In genomic region chr10:99269301-99269701, GRCm38 (mm10) we compare ENCODE assay signal across 9 mouse cellular contexts. TPM values are rescaled to one million over a fixed set of nuclear protein-coding genes. Genes with fewer than 3 reads are reported as not detected.
DNase-seq lines count a peak whose midpoint lies in the region; ATAC-seq and TF ChIP-seq lines count a peak whose summit lies in the region.
"Had no signal": no experiment of that assay in that cellular context is flagged by ENCODE, and none has a peak within 500 bp of the region (broad histone marks: within the 10 kb centered on the region; RNA-seq: fewer than 3 reads in every experiment).

No protein-coding gene starts in this region.

- peaks cover 30% of the 10 kb centered on the region for H3K4me1 ChIP-seq in embryonic facial prominence, embryonic 14.5 days (ENCODE audit: control insufficient read depth, insufficient read depth, low read length)
- peaks cover 21% of the 10 kb centered on the region; the same call in 1 of the 2 replicates for H3K4me1 ChIP-seq in intestine, embryonic 15.5 days (replicated peaks)
- H3K4me1 ChIP-seq in midbrain, embryonic 16.5 days (ENCODE audit: control insufficient read depth, insufficient read depth, low read length), result peaks cover 29% of the 10 kb centered on the region

- WGBS in embryonic facial prominence, embryonic 14.5 days, result 12% methylated on average over 4 of the region's 4 CpGs
- WGBS in intestine, embryonic 15.5 days, result 47% methylated on average over 4 of the region's 4 CpGs
- WGBS in midbrain, embryonic 16.5 days, result 9% methylated on average over 4 of the region's 4 CpGs

- peak overlapping the region; percentile 67 for H3K27ac ChIP-seq in left cerebral cortex, adult 2 months
- H3K27ac ChIP-seq in embryonic facial prominence, embryonic 14.5 days (replicated peaks; ENCODE audit: low read depth, low read length), result peak overlapping the region; percentile 75
- H3K27ac ChIP-seq in intestine, embryonic 15.5 days, result peak overlapping the region; percentile 56
- peak overlapping the region; percentile 61 for H3K27ac ChIP-seq in midbrain, embryonic 16.5 days (ENCODE audit: low read length)
- H3K27ac ChIP-seq: liver, embryonic 14.5 days had no signal

- DNase-seq in left cerebral cortex, adult 2 months (ENCODE audit: extremely low spot score in 1 of 2, low spot score in 2 of 2), result no peak
- DNase-seq in left cerebral cortex, postnatal 14 days (ENCODE audit: low spot score in 2 of 2), result no peak
- DNase-seq in embryonic facial prominence, embryonic 14.5 days (ENCODE audit: low spot score), result peak; percentile 70
- no peak for DNase-seq in B cell, adult 2 months
- no peak for DNase-seq in ovary, adult 18-20 months (ENCODE audit: low spot score)

- no peaks in the 10 kb centered on the region for H3K27me3 ChIP-seq in embryonic facial prominence, embryonic 14.5 days (replicated peaks; ENCODE audit: control insufficient read depth, insufficient read depth, low read length)
- no peaks in the 10 kb centered on the region for H3K27me3 ChIP-seq in intestine, embryonic 15.5 days (replicated peaks)
- H3K27me3 ChIP-seq in midbrain, embryonic 16.5 days (ENCODE audit: control insufficient read depth, insufficient read depth, low read depth, low read length), result no peaks in the 10 kb centered on the region

- intact Hi-C loops in left cerebral cortex, adult 2 months (cut with DNase I), result loop anchor here (5.0 kb wide), 1 partner anchor 253 kb away; no protein-coding TSS in a partner anchor
- intact Hi-C loops in left cerebral cortex, postnatal 14 days (cut with DNase I), result loop anchor here (5.0 kb wide), 1 partner anchor 193 kb away; no protein-coding TSS in a partner anchor

- peak; percentile 39 for ATAC-seq in embryonic facial prominence, embryonic 14.5 days (ENCODE audit: low read depth)
- no peak for ATAC-seq in intestine, embryonic 15.5 days
- peak; percentile 5; the same call in 1 of the 2 replicates for ATAC-seq in midbrain, embryonic 16.5 days
- ATAC-seq in megakaryocyte-erythroid progenitor cell, adult 5-6 weeks (replicated peaks; ENCODE audit: low FRiP score, low TSS enrichment, poor library complexity, severe bottlenecking), result no peak

- peaks cover 6% of the 10 kb centered on the region for H3K36me3 ChIP-seq in embryonic facial prominence, embryonic 14.5 days (ENCODE audit: control insufficient read depth, insufficient read depth, low read length)
- H3K36me3 ChIP-seq in intestine, embryonic 15.5 days, result no peaks in the 10 kb centered on the region
- no peaks in the 10 kb centered on the region for H3K36me3 ChIP-seq in midbrain, embryonic 16.5 days (ENCODE audit: control insufficient read depth, insufficient read depth, low read length)

- H3K4me3 ChIP-seq in left cerebral cortex, adult 2 months, result no peak overlapping the region
- no peak overlapping the region for H3K4me3 ChIP-seq in embryonic facial prominence, embryonic 14.5 days (ENCODE audit: low read depth, low read length)
- no peak overlapping the region for H3K4me3 ChIP-seq in intestine, embryonic 15.5 days (replicated peaks)
- no peak overlapping the region for H3K4me3 ChIP-seq in midbrain, embryonic 16.5 days (ENCODE audit: low read depth, low read length)

- H3K9ac ChIP-seq in embryonic facial prominence, embryonic 14.5 days (ENCODE audit: low read depth, low read length), result 0 out of 2 replicates have a peak overlapping the region, but pooled peaks have one; percentile 20
- H3K9ac ChIP-seq in intestine, embryonic 15.5 days, result no peak overlapping the region
- H3K9ac ChIP-seq in midbrain, embryonic 16.5 days (ENCODE audit: low read depth, low read length), result peak overlapping the region; percentile 40; the same call in 1 of the 2 replicates
- H3K9ac ChIP-seq: liver, embryonic 14.5 days had no signal

- H3K9me3 ChIP-seq in embryonic facial prominence, embryonic 14.5 days (ENCODE audit: control insufficient read depth, low read length), result no peaks in the 10 kb centered on the region
- no peaks in the 10 kb centered on the region for H3K9me3 ChIP-seq in intestine, embryonic 15.5 days
- no peaks in the 10 kb centered on the region for H3K9me3 ChIP-seq in midbrain, embryonic 16.5 days (replicated peaks; ENCODE audit: control insufficient read depth, low read length, poor library complexity, severe bottlenecking)

- H3K4me2 ChIP-seq in embryonic facial prominence, embryonic 14.5 days (ENCODE audit: low read depth, low read length), result peak overlapping the region; percentile 90; the same call in 1 of the 2 replicates
- H3K4me2 ChIP-seq in intestine, embryonic 15.5 days (replicated peaks), result no peak overlapping the region; the same call in 1 of the 2 replicates
- H3K4me2 ChIP-seq in midbrain, embryonic 16.5 days (ENCODE audit: low read length), result peak overlapping the region; percentile 33; the same call in 1 of the 2 replicates

- TF ChIP-seq CTCF in left cerebral cortex, adult 2 months (IDR thresholded peaks at IDR 0.05), result no peak

RNA-seq across cellular contexts. Expression of gene Dusp6, which starts 6.3 kb away (rescaled TPM):
- 100 to 1,000 TPM; 101 to 116 TPM for total RNA-seq in left cerebral cortex, adult 2 months (2021)
- total RNA-seq in left cerebral cortex, postnatal 14 days (2021), result 100 to 1,000 TPM in 1 of 2 experiments, 10 to 100 TPM in 1; 88.7 to 113 TPM
- polyA plus RNA-seq in embryonic facial prominence, embryonic 14.5 days (2014; fragmentation: Nextera tagmentation; extraction: Ambion mirVana), result 65.2 and 79.7 TPM in 2 replicates
- polyA plus RNA-seq in intestine, embryonic 15.5 days (2015; fragmentation: Nextera tagmentation; extraction: Ambion mirVana), result 33.5 and 38.1 TPM in 2 replicates
- 28.7 and 32.9 TPM in 2 replicates for polyA plus RNA-seq in midbrain, embryonic 16.5 days (2015; fragmentation: Nextera tagmentation; extraction: Ambion mirVana)
- total RNA-seq in megakaryocyte-erythroid progenitor cell, adult 5-6 weeks (2014; fragmentation: Nextera tagmentation), result 5.4 and 14.8 TPM in 2 replicates
- 20.6 and 20.9 TPM in 2 replicates for total RNA-seq in megakaryocyte-erythroid progenitor cell, adult 5-6 weeks (2017)

Comparison
In these comparisons a context has a peak if more than half of its experiments do, and no peak if none do; other contexts are left out.
1. ATAC-seq: peak in embryonic facial prominence, embryonic 14.5 days (single experiment) and midbrain, embryonic 16.5 days (single experiment); none in intestine, embryonic 15.5 days (single experiment) and megakaryocyte-erythroid progenitor cell, adult 5-6 weeks (single experiment).
2. RNA of gene Dusp6, which starts 6.3 kb away (total RNA-seq): 101 to 116 TPM in left cerebral cortex, adult 2 months and 88.7 to 113 TPM in left cerebral cortex, postnatal 14 days; 5.4 to 20.9 TPM in megakaryocyte-erythroid progenitor cell, adult 5-6 weeks; every median in the first group is over 4 times any median in the second.
3. Peak in every context shown above with its lines, with median percentiles within 50 percentile points of each other: H3K27ac ChIP-seq.